Mouse (Mus musculus) kidney, embryonic 15.5 days (tissue): ENCODE data around the gene Mitf. TPM values are rescaled to one million over a fixed set of nuclear protein-coding genes. Genes with fewer than 3 reads are reported as not detected.

ENCODE experiments used
- ATAC-seq: fragments of 200-750 bp; cut with Nextera tagmentation; replicated peaks from 2 replicates; pipeline ENCODE4 v1.8.0; 2017; ENCODE audit warnings: moderate TSS enrichment; ENCODE audit not compliant: low FRiP score
- H3K27ac ChIP-seq: fragments of 300-500 bp; sonication (generic); 2 replicates; pipeline ENCODE4 v1.5.1; 2015; ENCODE audit warnings: mild to moderate bottlenecking, inconsistent platforms
- H3K27me3 ChIP-seq: fragments of 300-500 bp; sonication (generic); 2 replicates; pipeline ENCODE4 v1.6.1; 2015; ENCODE audit warnings: inconsistent platforms
- H3K36me3 ChIP-seq: fragments of 300-500 bp; sonication (generic); 2 replicates; pipeline ENCODE4 v1.6.1; 2015; ENCODE audit warnings: inconsistent platforms
- H3K4me1 ChIP-seq: fragments of 300-500 bp; sonication (generic); 2 replicates; pipeline ENCODE4 v1.6.1; 2015; ENCODE audit warnings: inconsistent platforms
- H3K4me2 ChIP-seq: fragments of 300-500 bp; sonication (generic); 2 replicates; pipeline ENCODE4 v1.6.1; 2015; ENCODE audit warnings: moderate library complexity, mild to moderate bottlenecking, inconsistent platforms
- H3K4me3 ChIP-seq: fragments of 300-500 bp; sonication (generic); replicated peaks from 2 replicates; pipeline ENCODE4 v1.5.1; 2015; ENCODE audit warnings: mild to moderate bottlenecking, inconsistent platforms
- H3K9ac ChIP-seq: fragments of 300-500 bp; sonication (generic); 2 replicates; pipeline ENCODE4 v1.6.1; 2015; ENCODE audit warnings: mild to moderate bottlenecking, inconsistent platforms
- H3K9me3 ChIP-seq: fragments of 300-500 bp; sonication (generic); replicated peaks from 2 replicates; pipeline ENCODE4 v1.6.1; 2016; ENCODE audit warnings: inconsistent platforms
- WGBS: fragments of 180-500 bp; shearing (Covaris S2); methylation state at CpG from one replicate; pipeline ENCODE4 v1.1.7; 2015; ENCODE audit warnings: mixed read lengths; 5-methylcytosine and 5-hydroxymethylcytosine counted together
- polyA plus RNA-seq: library from polyadenylated mRNA; unstranded; fragments of >200 nt; fragmentation: Nextera tagmentation; extraction: Ambion mirVana; gene quantifications from 2 replicates; pipeline ENCODE4 v1.2.1, GENCODE M21; 2015

Gene Mitf
- polyA plus RNA-seq, 1 experiment from 2014 or later: 3.4 TPM

DNA sequence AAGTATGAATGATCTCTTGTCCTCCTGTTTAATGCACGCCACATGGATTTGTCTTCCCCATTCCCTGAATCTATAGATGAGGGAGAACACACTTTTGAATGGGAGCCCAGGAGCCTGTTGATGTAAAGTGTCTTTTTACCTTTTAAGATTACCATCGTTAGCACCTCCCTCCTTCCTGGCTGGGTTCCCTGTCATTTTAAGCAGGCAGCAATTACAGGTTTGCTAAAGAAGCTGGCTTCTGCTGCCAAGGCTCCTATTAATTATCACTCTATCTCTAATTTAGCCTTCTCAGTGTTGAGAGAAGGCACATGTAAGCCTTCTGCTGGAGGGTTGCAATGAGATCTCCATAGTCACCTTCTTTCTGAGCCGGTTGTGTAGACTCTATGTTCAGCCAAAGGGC is 21.2 kb downstream of the Mitf start:
- no peak overlapping the region for H3K27ac ChIP-seq
- H3K4me2 ChIP-seq: no peak overlapping the region
- peaks cover 14% of the 10 kb centered on the region for H3K4me1 ChIP-seq
- no peaks in the 10 kb centered on the region for H3K9me3 ChIP-seq
- ATAC-seq: no peak
- no peak overlapping the region for H3K4me3 ChIP-seq
- no peaks in the 10 kb centered on the region for H3K27me3 ChIP-seq
- 64% methylated on average over 3 of the region's 3 CpGs for WGBS
- H3K9ac ChIP-seq: no peak overlapping the region
- no peaks in the 10 kb centered on the region for H3K36me3 ChIP-seq

DNA sequence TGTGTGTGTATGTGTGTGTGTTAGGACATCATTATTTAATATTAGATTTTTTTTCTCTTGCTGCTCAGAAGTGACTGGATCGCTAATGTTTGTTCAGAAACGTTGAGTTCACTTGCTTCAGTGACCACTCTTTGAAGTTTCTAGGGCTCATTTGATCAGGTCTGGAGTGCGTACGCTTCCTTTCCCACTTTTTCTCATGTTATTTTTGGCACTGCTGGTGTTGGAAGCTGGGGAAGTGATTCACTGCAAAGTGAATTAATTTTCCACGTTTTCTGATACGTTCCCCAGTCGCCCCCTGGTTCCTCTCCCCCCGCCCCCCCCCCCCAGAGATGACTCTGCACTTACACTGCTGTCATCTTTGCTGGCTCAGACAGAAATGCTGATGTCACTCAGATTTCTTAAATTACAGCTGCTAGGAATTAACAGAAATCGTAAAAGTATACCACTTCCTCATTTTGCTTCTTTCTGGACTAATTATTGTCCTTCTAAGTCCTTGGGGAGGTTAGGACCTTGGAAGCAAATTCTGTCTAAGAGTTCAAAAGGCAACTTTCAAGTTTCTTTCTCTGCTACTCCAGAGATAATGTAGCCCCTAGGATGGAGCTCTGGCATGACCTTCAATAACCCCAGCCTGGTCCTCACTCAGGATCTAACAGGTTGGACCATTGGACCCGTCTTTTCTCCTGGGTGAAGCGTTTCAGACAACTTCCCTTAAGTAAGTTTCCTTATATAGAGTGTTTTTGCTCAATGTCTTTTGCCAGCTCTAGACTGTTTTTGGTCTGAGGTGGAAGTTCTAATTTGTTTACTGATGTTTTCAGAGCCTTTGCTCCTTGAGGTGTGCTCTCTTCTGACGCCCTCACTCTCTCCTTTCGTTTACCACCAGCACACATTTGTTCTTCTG is 22.2 kb downstream of the Mitf start:
- Histone ChIP-seq H3K27ac (peak overlapping the region; percentile 32; the same call in 1 of the 2 replicates), H3K27me3 (no peaks in the 10 kb centered on the region), H3K4me2 (no peak overlapping the region), H3K9ac (no peak overlapping the region), H3K4me3 (no peak overlapping the region), H3K36me3 (no peaks in the 10 kb centered on the region), H3K4me1 (peaks cover 14% of the 10 kb centered on the region), H3K9me3 (no peaks in the 10 kb centered on the region)
- WGBS: 32% methylated on average over 13 of the region's 13 CpGs
- no peak for ATAC-seq

DNA sequence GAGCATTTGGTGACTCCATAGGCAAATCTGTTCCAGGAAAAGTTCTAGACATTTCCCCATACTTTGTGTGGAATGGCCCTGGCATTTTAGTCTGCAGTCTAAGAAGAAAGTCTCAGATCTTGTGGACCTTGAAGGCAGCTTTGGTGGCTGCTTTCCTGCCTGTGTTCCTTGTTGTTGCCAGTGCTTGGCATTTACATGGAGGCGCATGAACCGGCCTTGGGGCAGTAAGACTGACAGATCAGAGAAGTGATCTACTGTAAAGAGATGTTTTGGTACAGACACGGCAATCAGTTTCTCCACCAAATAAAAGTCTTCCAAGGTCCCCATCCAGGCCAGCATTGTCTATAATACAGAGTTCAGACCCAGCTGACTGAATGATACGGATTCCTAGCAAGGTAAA is 25.6 kb downstream of the Mitf start:
- H3K4me3 ChIP-seq: no peak overlapping the region

DNA sequence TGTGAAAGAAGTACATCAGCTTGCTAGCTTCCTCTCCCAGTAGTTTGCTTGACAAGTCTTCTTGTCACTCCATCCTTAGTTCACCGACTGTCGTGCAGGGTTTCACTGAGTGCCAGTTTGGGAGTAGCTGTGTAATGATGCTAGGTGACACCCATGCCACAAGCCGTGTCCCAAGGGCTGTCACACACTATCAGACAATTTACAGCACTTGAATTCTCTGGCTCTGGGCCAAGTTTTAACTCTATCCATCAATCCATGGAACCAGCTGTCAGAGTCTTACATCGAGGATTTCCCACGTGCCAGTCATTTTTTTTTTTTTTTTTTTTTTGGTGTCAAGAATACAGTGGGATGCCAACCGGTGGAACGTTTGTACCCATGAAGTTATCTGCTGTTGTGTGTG is 29.3 kb downstream of the Mitf start:
- Histone ChIP-seq H3K4me2 (no peak overlapping the region), H3K27ac (no peak overlapping the region), H3K4me3 (no peak overlapping the region), H3K4me1 (no peaks in the 10 kb centered on the region), H3K27me3 (no peaks in the 10 kb centered on the region), H3K9ac (no peak overlapping the region), H3K9me3 (no peaks in the 10 kb centered on the region), H3K36me3 (no peaks in the 10 kb centered on the region)
- 73% methylated on average over 7 of the region's 7 CpGs for WGBS
- ATAC-seq: no peak

More for the DNA sequence above, 25.6 kb downstream of the Mitf start:
- Histone ChIP-seq H3K27ac (no peak overlapping the region), H3K27me3 (no peaks in the 10 kb centered on the region), H3K9ac (no peak overlapping the region), H3K36me3 (no peaks in the 10 kb centered on the region), H3K4me1 (peaks cover 14% of the 10 kb centered on the region), H3K9me3 (no peaks in the 10 kb centered on the region), H3K4me2 (no peak overlapping the region)
- WGBS: 88% methylated on average over 4 of the region's 4 CpGs
- ATAC-seq: no peak

DNA sequence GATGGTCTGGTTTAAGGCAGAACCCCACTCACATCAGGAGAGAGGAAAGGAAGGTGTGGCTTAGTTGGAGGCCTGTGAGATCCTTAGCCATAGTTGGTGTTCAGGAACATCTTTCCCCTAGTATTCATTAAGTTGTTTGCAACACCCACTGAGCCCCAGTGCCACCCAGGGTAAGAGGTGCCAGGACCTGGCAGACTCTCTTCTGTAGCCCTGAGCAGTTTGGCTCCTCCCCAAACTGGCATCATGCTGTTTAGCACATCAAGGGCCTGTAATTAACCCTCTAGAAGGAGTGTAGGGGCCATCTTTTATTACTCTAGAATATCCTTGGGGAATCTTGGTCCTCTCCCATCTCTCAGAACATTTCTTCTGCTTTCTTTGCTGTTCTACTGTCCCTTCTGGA is 30.9 kb downstream of the Mitf start:
- ATAC-seq: no peak
- H3K27ac ChIP-seq: no peak overlapping the region
- H3K4me3 ChIP-seq: no peak overlapping the region
- no peaks in the 10 kb centered on the region for H3K36me3 ChIP-seq
- no peaks in the 10 kb centered on the region for H3K9me3 ChIP-seq
- no peak overlapping the region for H3K9ac ChIP-seq
- no peaks in the 10 kb centered on the region for H3K27me3 ChIP-seq
- H3K4me1 ChIP-seq: no peaks in the 10 kb centered on the region
- H3K4me2 ChIP-seq: no peak overlapping the region

DNA sequence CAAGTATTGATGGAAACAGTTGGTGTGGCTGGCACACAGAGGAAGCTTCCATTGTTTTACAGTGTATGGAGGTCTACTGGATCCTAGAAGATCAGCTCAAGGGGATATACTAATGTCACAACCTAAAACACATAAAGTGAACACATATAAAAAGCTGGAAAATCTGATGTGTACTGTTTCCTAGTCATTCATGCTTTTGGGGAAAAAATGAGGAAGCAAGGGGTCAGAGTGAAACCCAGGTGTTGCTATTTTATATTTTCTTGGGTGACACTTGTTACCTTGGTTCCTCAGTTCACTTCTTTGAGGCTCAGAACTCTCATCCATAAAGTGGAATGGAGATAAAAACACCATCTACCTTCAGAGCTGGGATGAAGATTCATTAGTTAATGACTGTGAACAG is 32.7 kb downstream of the Mitf start:
- H3K4me2 ChIP-seq: no peak overlapping the region
- no peaks in the 10 kb centered on the region for H3K9me3 ChIP-seq
- H3K36me3 ChIP-seq: no peaks in the 10 kb centered on the region
- no peaks in the 10 kb centered on the region for H3K27me3 ChIP-seq
- H3K4me3 ChIP-seq: no peak overlapping the region
- no peaks in the 10 kb centered on the region for H3K4me1 ChIP-seq
- H3K9ac ChIP-seq: no peak overlapping the region
- ATAC-seq: no peak
- no peak overlapping the region for H3K27ac ChIP-seq

DNA sequence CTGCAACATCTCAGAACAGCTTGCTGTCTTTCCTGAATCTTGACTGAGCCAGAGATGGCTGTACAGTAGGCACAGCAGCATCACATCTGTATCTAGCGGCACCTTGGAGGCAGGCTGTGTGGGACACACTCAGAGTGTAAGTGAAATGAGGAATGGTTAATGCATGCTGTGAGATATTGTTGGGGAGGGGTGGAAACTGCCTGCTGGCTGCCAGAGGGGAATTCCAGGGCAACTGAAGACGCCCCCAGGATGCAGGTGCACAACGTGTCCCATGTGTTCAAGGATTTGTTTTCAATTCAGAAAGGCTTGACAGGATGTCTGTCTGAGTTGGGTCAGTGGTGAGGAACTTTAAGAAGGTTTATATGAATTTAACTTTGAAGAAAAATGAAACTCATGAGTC is 37.3 kb downstream of the Mitf start:
- H3K27me3 ChIP-seq: no peaks in the 10 kb centered on the region
- 78% methylated on average over 3 of the region's 3 CpGs for WGBS
- 0 out of 2 replicates have a peak, but pooled peaks cover 3% of the 10 kb centered on the region for H3K4me1 ChIP-seq
- ATAC-seq: no peak
- no peak overlapping the region for H3K4me3 ChIP-seq
- H3K9me3 ChIP-seq: no peaks in the 10 kb centered on the region
- no peaks in the 10 kb centered on the region for H3K36me3 ChIP-seq
- H3K4me2 ChIP-seq: no peak overlapping the region
- no peak overlapping the region for H3K9ac ChIP-seq
- H3K27ac ChIP-seq: no peak overlapping the region

DNA sequence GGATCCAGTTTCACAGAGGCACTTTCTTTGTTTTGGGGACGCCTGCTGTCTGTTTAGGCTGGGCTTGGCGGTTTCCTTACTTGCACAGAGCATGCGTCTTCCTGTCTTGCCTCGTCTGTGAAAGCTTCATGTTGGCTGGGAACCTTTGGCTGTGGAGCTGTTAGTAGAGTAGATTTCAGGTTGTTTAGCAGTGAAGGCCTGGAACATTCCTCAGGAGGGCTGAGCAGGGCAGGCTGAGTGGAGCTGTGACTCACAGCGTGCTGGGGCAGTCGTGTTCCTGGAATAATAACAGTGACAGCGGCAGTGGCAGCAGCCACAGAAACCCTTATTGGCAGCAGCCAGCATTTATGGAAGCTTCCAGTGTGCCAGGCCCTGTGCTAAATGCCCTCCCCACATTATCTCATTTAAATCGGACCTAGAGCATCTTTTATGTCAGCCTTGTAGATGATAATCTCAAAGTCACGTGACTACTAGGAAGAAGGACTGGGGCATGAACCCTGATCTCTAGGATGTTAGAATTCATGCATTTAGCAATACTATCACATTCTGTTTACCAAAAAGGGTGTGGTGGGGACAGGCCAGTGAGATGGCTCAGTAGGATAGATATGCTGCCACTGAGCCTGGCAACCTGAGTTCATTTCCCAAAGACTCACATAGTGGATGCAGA is 41.5 kb downstream of the Mitf start:
- no peaks in the 10 kb centered on the region for H3K27me3 ChIP-seq
- 0 out of 2 replicates have a peak, but pooled peaks cover 3% of the 10 kb centered on the region for H3K4me1 ChIP-seq
- no peaks in the 10 kb centered on the region for H3K9me3 ChIP-seq
- no peak overlapping the region for H3K4me2 ChIP-seq
- H3K36me3 ChIP-seq: no peaks in the 10 kb centered on the region
- no peak overlapping the region for H3K27ac ChIP-seq
- no peak overlapping the region for H3K9ac ChIP-seq
- 68% methylated on average over 9 of the region's 9 CpGs for WGBS
- no peak overlapping the region for H3K4me3 ChIP-seq
- ATAC-seq: no peak; the same call in 1 of the 2 replicates

DNA sequence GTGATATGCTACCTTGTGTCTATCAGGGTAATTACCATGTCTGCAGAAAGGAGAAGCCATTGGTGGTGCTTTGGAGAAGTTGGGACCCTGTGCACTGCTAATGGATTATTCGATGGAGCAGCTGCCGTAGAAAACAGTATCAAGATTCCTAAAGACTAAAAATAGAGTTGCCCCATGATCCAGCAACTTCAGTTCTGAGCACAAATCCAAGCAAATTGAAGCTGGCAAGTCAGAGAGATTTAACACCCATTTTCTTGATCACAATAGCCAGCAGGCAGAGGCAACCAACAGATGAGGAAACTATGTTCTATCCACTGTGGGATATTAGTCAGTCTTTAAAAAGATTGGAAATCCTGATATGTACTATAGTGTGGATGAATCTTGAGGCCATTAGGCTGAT is 47.4 kb downstream of the Mitf start:
- Histone ChIP-seq H3K4me2 (no peak overlapping the region), H3K9me3 (no peaks in the 10 kb centered on the region), H3K27me3 (no peaks in the 10 kb centered on the region), H3K9ac (no peak overlapping the region), H3K36me3 (no peaks in the 10 kb centered on the region), H3K4me1 (no peaks in the 10 kb centered on the region), H3K4me3 (no peak overlapping the region), H3K27ac (no peak overlapping the region)
- 84% methylated on average over 2 of the region's 2 CpGs for WGBS
- ATAC-seq: no peak

DNA sequence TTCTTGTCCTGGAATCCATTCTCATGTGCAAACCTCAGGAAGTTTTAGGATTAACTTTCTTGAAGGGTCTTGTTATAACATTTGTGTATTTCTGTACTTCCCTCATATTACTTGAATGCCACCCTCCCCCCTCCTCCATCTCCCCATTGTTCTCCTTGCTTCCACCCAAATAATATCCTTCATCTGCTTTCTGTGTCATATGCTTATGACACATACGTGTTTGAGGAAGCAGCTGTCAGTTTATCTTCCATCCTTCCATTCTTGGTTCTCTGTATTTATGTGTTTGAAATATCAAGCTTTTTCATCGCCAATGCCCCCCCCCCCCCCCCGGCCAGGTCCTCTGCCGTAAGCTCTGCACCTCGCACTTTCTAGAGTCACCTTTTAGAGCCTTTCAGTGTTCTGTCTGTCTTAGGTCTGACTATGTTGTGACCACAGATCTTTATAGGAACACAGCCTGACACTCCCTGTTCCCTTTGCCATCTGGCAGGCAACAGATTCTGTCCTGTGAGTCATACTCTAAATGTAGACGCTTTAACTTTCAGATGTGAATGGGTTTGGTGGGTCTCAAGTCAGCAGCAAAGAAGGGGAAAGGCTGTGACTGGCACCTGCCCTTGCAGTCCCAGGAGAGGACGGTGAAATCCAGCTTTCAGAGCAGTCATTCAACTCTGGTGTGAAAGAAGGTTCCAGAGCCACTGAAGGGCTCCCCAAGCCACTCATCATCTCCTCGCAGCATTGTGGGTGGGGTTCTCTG is 48.7 kb downstream of the Mitf start:
- Histone ChIP-seq H3K36me3 (no peaks in the 10 kb centered on the region), H3K27ac (no peak overlapping the region)
- WGBS: 78% methylated on average over 8 of the region's 8 CpGs

DNA sequence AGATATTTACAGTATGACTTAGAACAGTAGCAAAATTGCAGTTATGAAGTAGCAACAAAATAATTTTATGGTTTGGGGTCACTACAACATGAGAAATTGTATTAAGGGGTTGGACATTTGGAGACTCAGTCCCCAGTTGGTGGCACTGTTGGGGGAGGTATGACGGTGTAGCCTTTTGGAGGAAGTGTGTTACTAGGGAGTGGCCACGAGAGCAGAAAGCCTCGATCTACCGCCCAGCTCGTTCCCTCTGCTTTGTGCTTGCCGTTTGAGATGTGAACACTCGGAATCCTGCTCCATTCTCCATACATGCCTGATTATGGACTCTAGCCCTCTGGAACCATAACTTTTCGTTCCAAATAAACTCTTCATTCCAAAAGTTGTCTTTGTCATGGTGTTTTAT is 49.6 kb downstream of the Mitf start:
- Histone ChIP-seq H3K27me3 (no peaks in the 10 kb centered on the region), H3K9ac (no peak overlapping the region), H3K27ac (no peak overlapping the region), H3K4me2 (no peak overlapping the region), H3K9me3 (no peaks in the 10 kb centered on the region), H3K4me1 (no peaks in the 10 kb centered on the region), H3K36me3 (no peaks in the 10 kb centered on the region), H3K4me3 (no peak overlapping the region)
- ATAC-seq: no peak
- WGBS: 81% methylated on average over 8 of the region's 8 CpGs

More for the DNA sequence above, 48.7 kb downstream of the Mitf start:
- Histone ChIP-seq H3K4me3 (no peak overlapping the region), H3K9me3 (no peaks in the 10 kb centered on the region), H3K27me3 (no peaks in the 10 kb centered on the region), H3K4me1 (no peaks in the 10 kb centered on the region), H3K4me2 (no peak overlapping the region), H3K9ac (no peak overlapping the region)
- ATAC-seq: no peak

DNA sequence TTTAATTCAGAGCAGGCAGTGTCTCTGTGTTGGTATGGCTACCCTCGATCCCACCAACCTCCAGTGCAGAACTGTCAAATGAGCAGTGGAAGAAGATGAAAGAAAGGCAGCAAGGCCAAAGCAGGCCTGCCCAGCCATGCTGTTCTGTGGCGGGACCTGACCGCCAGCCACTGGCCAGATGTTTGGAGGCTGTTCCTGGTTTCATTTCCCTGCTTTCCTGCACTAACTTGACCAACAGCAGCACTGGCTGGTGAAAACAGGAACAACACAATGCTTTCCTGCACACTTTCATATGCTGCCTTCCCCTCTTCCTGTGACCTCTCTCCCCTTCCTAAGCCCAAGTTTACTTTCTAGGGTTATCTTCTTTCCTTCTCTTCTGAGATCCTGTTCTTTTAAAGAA is 50.8 kb downstream of the Mitf start:
- 37% methylated on average over 3 of the region's 3 CpGs for WGBS
- Histone ChIP-seq H3K4me3 (no peak overlapping the region), H3K4me2 (no peak overlapping the region), H3K27me3 (no peaks in the 10 kb centered on the region), H3K27ac (no peak overlapping the region), H3K4me1 (no peaks in the 10 kb centered on the region), H3K36me3 (no peaks in the 10 kb centered on the region), H3K9ac (no peak overlapping the region), H3K9me3 (no peaks in the 10 kb centered on the region)
- ATAC-seq: no peak
